Mouse (Mus musculus) MEL (cell line): ENCODE results near the gene Rhot2. TPM values are rescaled to one million over a fixed set of nuclear protein-coding genes. Genes with fewer than 3 reads are reported as not detected.
A peak's percentile ranks its signal among the peaks of the same experiment; 100 is the strongest.

ENCODE experiments used
- DNase-seq: peaks from one replicate; pipeline ENCODE4 v3.0.0; 2011; ENCODE audit warnings: low read depth, low spot score
- H3K27ac ChIP-seq: 2 replicates; pipeline ENCODE4 v1.5.1; 2012; ENCODE audit warnings: low read depth, mild to moderate bottlenecking, control low read depth, low read length, moderate library complexity; ENCODE audit not compliant: control insufficient read depth
- H3K27me3 ChIP-seq, 2 experiments: fragments of 150-350 bp in 1 of 2; sonication (generic) in 1 of 2; 2 replicates each; pipeline ENCODE4 v1.6.1; 2012; ENCODE audit warnings: low read length in 2 of 2, mild to moderate bottlenecking in 2 of 2, improper control_type of control experiment in 1 of 2, moderate library complexity in 1 of 2; ENCODE audit not compliant: insufficient read depth in 2 of 2, control insufficient read depth in 1 of 2
- H3K36me3 ChIP-seq, 2 experiments: 2 replicates each; pipeline ENCODE4 v1.6.1; 2012 to 2014; ENCODE audit warnings: low read length in 2 of 2, improper control_type of control experiment in 1 of 2, inconsistent platforms in 1 of 2, mild to moderate bottlenecking in 1 of 2; ENCODE audit not compliant: insufficient read depth in 2 of 2, control insufficient read depth in 1 of 2
- H3K4me1 ChIP-seq, 2 experiments: fragments of 150-350 bp in 1 of 2; sonication (generic) in 1 of 2; 2 replicates each; pipeline ENCODE4 v1.6.1; 2012; ENCODE audit warnings: low read length in 2 of 2, improper control_type of control experiment in 1 of 2, mild to moderate bottlenecking in 1 of 2; ENCODE audit not compliant: insufficient read depth in 2 of 2, control insufficient read depth in 1 of 2
- H3K4me3 ChIP-seq, 2 experiments: fragments of 150-350 bp in 1 of 2; sonication (generic) in 1 of 2; 2 replicates each; pipeline ENCODE4 v1.5.1; 2012; ENCODE audit warnings: low read depth in 2 of 2, low read length in 2 of 2, mild to moderate bottlenecking in 2 of 2, moderate library complexity in 2 of 2, control low read depth in 1 of 2, improper control_type of control experiment in 1 of 2; ENCODE audit not compliant: control insufficient read depth in 1 of 2, insufficient read depth in 1 of 2
- H3K79me2 ChIP-seq: 2 replicates; pipeline ENCODE4 v1.6.1; 2012; ENCODE audit warnings: mild to moderate bottlenecking, low read length, moderate library complexity; ENCODE audit not compliant: control insufficient read depth, poor library complexity, insufficient read depth
- H3K9ac ChIP-seq: 2 replicates; pipeline ENCODE4 v1.6.1; 2012; ENCODE audit warnings: low read depth, mild to moderate bottlenecking, control low read depth, low read length, moderate library complexity; ENCODE audit not compliant: control insufficient read depth, poor library complexity, severe bottlenecking
- H3K9me3 ChIP-seq: fragments of 150-350 bp; sonication (generic); replicated peaks from 2 replicates; pipeline ENCODE4 v1.6.1; 2012; ENCODE audit warnings: mild to moderate bottlenecking, low read length, improper control_type of control experiment, moderate library complexity; ENCODE audit not compliant: insufficient read depth
- BHLHE40 ChIP-seq: IDR thresholded peaks from 2 replicates; pipeline ENCODE4 v1.6.1; 2012; ENCODE audit warnings: low read depth, mild to moderate bottlenecking, inconsistent platforms, low read length, improper control_type of control experiment, borderline replicate concordance
- CHD1 ChIP-seq: IDR thresholded peaks from 2 replicates; pipeline ENCODE4 v1.6.1; 2012; ENCODE audit warnings: low read depth, mild to moderate bottlenecking, inconsistent platforms, low read length, improper control_type of control experiment
- E2F4 ChIP-seq: IDR thresholded peaks from 2 replicates; pipeline ENCODE4 v1.6.1; 2011; ENCODE audit warnings: low read depth, low read length, improper control_type of control experiment, borderline replicate concordance
- GATA1 ChIP-seq: IDR thresholded peaks from 2 replicates; pipeline ENCODE4 v1.6.1; 2011; ENCODE audit warnings: low read depth, low read length, improper control_type of control experiment
- HCFC1 ChIP-seq: IDR thresholded peaks from 2 replicates; pipeline ENCODE4 v1.6.1; 2012; ENCODE audit warnings: low read depth, mild to moderate bottlenecking, inconsistent platforms, low read length, improper control_type of control experiment, moderate library complexity
- JUND ChIP-seq: IDR thresholded peaks from 2 replicates; pipeline ENCODE4 v1.6.1; 2011; ENCODE audit warnings: low read depth, mild to moderate bottlenecking, improper control_type of control experiment, low read length
- KAT2A ChIP-seq: conservative IDR thresholded peaks from 2 replicates; pipeline ENCODE4 v1.6.1; 2012; ENCODE audit warnings: low read depth, low read length, improper control_type of control experiment, inconsistent platforms
- MAX ChIP-seq: IDR thresholded peaks from 2 replicates; pipeline ENCODE4 v1.6.1; 2011; ENCODE audit warnings: low read length, improper control_type of control experiment
- MAZ ChIP-seq: IDR thresholded peaks from 2 replicates; pipeline ENCODE4 v1.6.1; 2012; ENCODE audit warnings: low read depth, mild to moderate bottlenecking, inconsistent platforms, low read length, improper control_type of control experiment
- MYB ChIP-seq: IDR thresholded peaks from 2 replicates; pipeline ENCODE4 v1.6.1; 2011; ENCODE audit warnings: mild to moderate bottlenecking, low read depth, low read length, improper control_type of control experiment
- POLR2A ChIP-seq, 2 experiments: IDR thresholded peaks; 2 replicates each; pipeline ENCODE4 v1.6.1; 2011 to 2012; ENCODE audit warnings: low read length in 2 of 2, mild to moderate bottlenecking in 2 of 2, control low read depth in 1 of 2, improper control_type of control experiment in 1 of 2, low read depth in 1 of 2, moderate library complexity in 1 of 2; ENCODE audit not compliant: control insufficient read depth in 1 of 2, insufficient read depth in 1 of 2, poor library complexity in 1 of 2
- RAD21 ChIP-seq: IDR thresholded peaks from 2 replicates; pipeline ENCODE4 v1.6.1; 2011; ENCODE audit warnings: mild to moderate bottlenecking, low read depth, low read length, improper control_type of control experiment
- RCOR1 ChIP-seq: IDR thresholded peaks from 2 replicates; pipeline ENCODE4 v1.6.1; 2012; ENCODE audit warnings: low read depth, mild to moderate bottlenecking, inconsistent platforms, low read length, improper control_type of control experiment
- SIN3A ChIP-seq: IDR thresholded peaks from 2 replicates; pipeline ENCODE4 v1.6.1; 2012; ENCODE audit warnings: low read length, improper control_type of control experiment, inconsistent platforms
- TBP ChIP-seq: IDR thresholded peaks from 2 replicates; pipeline ENCODE4 v1.8.0; 2011; ENCODE audit warnings: low read depth, low read length, improper control_type of control experiment
- TCF12 ChIP-seq: IDR thresholded peaks from 2 replicates; pipeline ENCODE4 v1.6.1; 2014; ENCODE audit warnings: low read depth, mild to moderate bottlenecking, inconsistent platforms, low read length, improper control_type of control experiment, moderate library complexity
- UBTF ChIP-seq: IDR thresholded peaks from 2 replicates; pipeline ENCODE4 v1.6.1; 2012; ENCODE audit warnings: low read depth, mild to moderate bottlenecking, inconsistent platforms, low read length, improper control_type of control experiment, moderate library complexity, borderline replicate concordance; ENCODE audit not compliant: insufficient read depth
- USF2 ChIP-seq, 2 experiments: IDR thresholded peaks; 2 replicates each; pipeline ENCODE4 v1.6.1; 2011 to 2012; ENCODE audit warnings: improper control_type of control experiment in 2 of 2, low read length in 2 of 2, borderline replicate concordance in 1 of 2, inconsistent platforms in 1 of 2, low read depth in 1 of 2, mild to moderate bottlenecking in 1 of 2; ENCODE audit not compliant: insufficient read depth in 1 of 2
- polyA plus RNA-seq, 2 experiments: library from polyadenylated mRNA; stranded (reverse) in 1 of 2; unstranded in 1 of 2; fragments of >175 nt in 1 of 2; fragments of >200 nt in 1 of 2; gene quantifications; 2 replicates each; pipeline versions ENCODE4 v1.2.1 to v1.2.4; 2012; ENCODE audit warnings: low replicate concordance in 2 of 2, low read depth in 1 of 2; ENCODE audit not compliant: insufficient read length in 2 of 2, insufficient read depth in 1 of 2, missing spikeins in 1 of 2
- total RNA-seq: library from RNA; depleted of rRNA; stranded (reverse); fragments of 300-350 nt; gene quantifications from 2 replicates; pipeline ENCODE4 v1.2.3, GENCODE M21; 2012

Rhot2 gene
- total and polyA plus RNA-seq, 3 experiments = 29.1 to 54.5 TPM; not detected in 1

DNA sequence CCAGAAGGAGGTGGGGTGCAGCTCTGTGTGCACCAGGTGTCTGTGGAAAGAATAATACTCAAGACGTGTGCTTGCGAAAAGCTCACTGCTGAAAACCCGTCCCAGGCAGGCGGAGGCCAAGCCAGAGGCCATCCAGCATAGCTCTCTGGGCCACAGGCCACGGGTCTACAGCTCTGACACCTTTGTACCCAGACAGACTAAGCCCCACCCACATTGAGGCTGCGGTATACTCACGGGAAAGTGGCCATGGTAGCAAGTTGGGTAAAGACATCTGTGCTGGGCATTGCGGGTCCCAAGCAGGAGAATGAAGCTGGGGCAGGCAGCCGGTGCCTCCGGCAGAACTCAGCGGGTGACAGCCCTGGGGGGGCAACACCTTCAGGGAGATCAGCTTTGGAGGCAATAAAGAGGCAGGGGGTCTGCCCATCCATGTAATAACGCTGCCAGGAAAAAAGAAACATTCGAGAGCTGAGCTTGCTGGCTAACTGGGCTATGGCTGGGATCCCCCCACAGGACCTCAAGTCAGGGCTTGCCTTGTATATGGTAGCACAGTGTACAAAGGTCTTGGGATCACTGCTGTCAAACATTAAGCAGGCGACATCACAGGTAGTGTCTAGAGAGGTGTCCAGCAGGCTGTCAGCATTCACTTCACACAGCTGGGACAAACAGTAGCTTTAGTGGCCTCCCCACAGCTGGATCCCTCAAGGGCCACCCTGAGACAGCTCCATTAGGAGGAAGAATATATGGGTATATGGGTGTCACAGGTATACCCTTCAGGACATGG lies 5.0 kb downstream of the Rhot2 start:
- H3K4me3 ChIP-seq = no peak overlapping the region
- no peak overlapping the region for H3K27ac ChIP-seq
- no peaks in the 10 kb centered on the region for H3K9me3 ChIP-seq
- H3K27me3 ChIP-seq = no peaks in the 10 kb centered on the region
- no peak for TF ChIP-seq E2F4
- TF ChIP-seq POLR2A (IDR thresholded peaks at IDR 0.05; ENCODE audit: control insufficient read depth in 1 of 2, insufficient read depth in 1 of 2, low read depth in 1 of 2, low read length in 2 of 2, poor library complexity in 1 of 2) = 0 out of 4 replicates have a peak, but pooled peaks of 1 of the 2 experiments have one; percentile 13
- peaks cover 12% of the 10 kb centered on the region for H3K79me2 ChIP-seq
- peaks cover 3 to 10% of the 10 kb centered on the region in 2 experiments; a peak in 2 of 4 replicates for H3K4me1 ChIP-seq
- DNase-seq = no peak
- H3K9ac ChIP-seq = no peak overlapping the region
- no peaks in the 10 kb centered on the region; a peak in 1 of 4 replicates for H3K36me3 ChIP-seq

DNA sequence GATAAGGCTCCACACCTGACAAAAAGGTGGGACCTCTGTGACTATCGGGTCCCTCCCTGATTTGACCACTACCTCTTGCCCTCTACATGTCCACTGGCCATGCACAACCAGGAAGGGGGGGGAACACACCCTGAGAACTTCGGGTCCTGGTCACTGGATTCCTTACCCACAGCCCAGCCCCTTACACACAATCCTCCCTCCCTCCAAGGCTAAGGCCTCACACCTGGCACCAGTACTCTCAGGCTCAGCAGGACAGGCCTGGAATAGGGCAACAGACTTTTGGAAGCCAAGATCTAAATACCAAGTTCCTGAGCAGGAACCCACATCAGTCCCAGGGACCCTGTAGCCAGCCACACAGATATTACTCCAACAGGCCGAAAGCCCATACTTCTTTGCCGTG lies 5.7 kb downstream of the Rhot2 start:
- no peak overlapping the region for H3K4me3 ChIP-seq
- no peaks in the 10 kb centered on the region; a peak in 2 of 4 replicates for H3K36me3 ChIP-seq
- no peaks in the 10 kb centered on the region for H3K9me3 ChIP-seq
- TF ChIP-seq KAT2A = no peak
- TF ChIP-seq RAD21 = no peak
- TF ChIP-seq MAX = no peak
- TF ChIP-seq TBP = no peak
- no peak for TF ChIP-seq SIN3A
- TF ChIP-seq UBTF = no peak
- no peak for TF ChIP-seq HCFC1
- no peak for TF ChIP-seq JUND
- no peak for TF ChIP-seq E2F4
- no peak for TF ChIP-seq POLR2A (IDR thresholded peaks at IDR 0.05; ENCODE audit: control insufficient read depth in 1 of 2, insufficient read depth in 1 of 2, low read depth in 1 of 2, low read length in 2 of 2, poor library complexity in 1 of 2)
- TF ChIP-seq BHLHE40 = no peak
- no peak for TF ChIP-seq RCOR1
- no peak for TF ChIP-seq GATA1
- no peak for TF ChIP-seq USF2 (IDR thresholded peaks at IDR 0.05; ENCODE audit: borderline replicate concordance in 1 of 2, insufficient read depth in 1 of 2, low read depth in 1 of 2, low read length in 2 of 2)
- TF ChIP-seq TCF12 = no peak
- TF ChIP-seq CHD1 = no peak
- no peak for TF ChIP-seq MYB
- TF ChIP-seq MAZ = no peak
- TF ChIP-seq, all 39 proteins: peak for 0
- Histone ChIP-seq H3K27me3 (no peaks in the 10 kb centered on the region), H3K27ac (no peak overlapping the region), H3K79me2 (peaks cover 16% of the 10 kb centered on the region), H3K9ac (no peak overlapping the region), H3K4me1 (peaks cover 4 to 15% of the 10 kb centered on the region in 2 experiments; a peak in 3 of 4 replicates)
- no peak for DNase-seq
